Mouse (Mus musculus): ENCODE results near the gene Relt.

GRCm38 (mm10) chr7:100842175-100842574, 21.1 kb downstream of the Relt start:
- TF ChIP-seq POLR2A (IDR thresholded peaks at IDR 0.05; ENCODE audit: control insufficient read depth, extremely low read depth, insufficient read depth, low read length, poor library complexity) (no peak), CTCF (IDR thresholded peaks at IDR 0.05; ENCODE audit: borderline replicate concordance, control insufficient read depth, extremely low read depth, insufficient read depth, low read length, poor library complexity) (no peak)

Data from thymus, adult 2 months (tissue).